Mouse (Mus musculus): ENCODE measurements around the gene Mvp. TPM values are rescaled to one million over a fixed set of nuclear protein-coding genes. Genes with fewer than 3 reads are reported as not detected.
A peak's percentile ranks its signal among the peaks of the same experiment; 100 is the strongest.

Mvp gene
- polyA plus RNA-seq, 3 experiments from 2014 or later, result 15.2 to 19.7 (median 16.2) TPM

GRCm38 (mm10) chr7:127019306-127019960 lies 5.0 kb upstream of the Mvp start:
- ATAC-seq, result no peak

GRCm38 (mm10) chr7:127018416-127019305 lies 4.2 kb upstream of the Mvp start:
- ATAC-seq, result no peak

- ATAC-seq, result no peak
Observed at GRCm38 (mm10) chr7:127017950-127018345, 3.5 kb upstream of the Mvp start.

DNA sequence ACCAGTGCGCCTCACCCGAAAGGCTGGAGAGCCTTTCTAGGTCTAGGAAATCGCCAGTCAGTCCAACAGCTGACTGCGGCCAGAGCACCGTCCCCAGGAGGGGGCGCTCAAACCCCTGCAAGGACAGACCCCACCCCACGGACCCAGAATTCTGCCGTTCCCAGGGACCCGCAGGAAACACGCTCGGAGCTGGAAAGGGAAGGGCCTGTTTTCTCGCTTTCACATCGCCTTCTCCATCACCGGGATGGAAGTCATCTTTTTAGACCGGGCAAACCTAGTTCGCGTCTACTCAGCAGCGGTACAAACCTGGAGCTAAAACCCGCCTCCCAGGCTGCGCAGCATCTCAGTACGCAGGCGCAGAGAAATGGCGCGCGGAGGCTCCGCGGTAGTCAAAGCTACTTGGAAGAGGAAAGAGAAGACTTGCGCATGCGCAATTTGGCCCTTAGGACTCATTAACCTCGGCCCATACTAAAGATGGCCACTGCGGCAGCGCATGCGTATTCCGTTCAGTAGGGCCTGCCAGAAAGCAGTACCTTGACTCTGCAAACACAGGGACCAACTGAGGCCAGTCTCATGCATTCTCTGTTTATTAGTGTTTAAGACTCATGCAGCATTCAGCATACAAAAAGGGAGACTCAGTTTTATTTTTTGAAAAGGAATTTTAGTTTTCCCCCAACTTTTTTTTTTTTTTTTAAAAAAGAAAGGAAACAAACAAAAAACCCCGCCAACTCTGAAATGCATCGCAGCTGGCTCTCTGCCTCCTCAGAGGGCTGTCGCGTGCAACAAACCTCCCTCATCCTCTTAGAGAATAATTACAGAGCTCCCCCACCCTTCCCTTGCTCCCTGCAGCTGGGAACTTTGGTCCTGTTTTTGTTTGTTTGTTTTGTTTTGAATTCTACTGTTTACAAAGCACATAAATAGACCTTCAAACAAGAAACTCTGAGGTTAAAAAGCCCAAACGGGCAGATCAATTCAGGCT lies 2.8 kb upstream of the Mvp start, which contains the start of gene Pagr1a:
Gene Pagr1a (minus strand): TSS at position 382 of the 979 bp plus-strand sequence.
- ATAC-seq, result peak; percentile 71

DNA sequence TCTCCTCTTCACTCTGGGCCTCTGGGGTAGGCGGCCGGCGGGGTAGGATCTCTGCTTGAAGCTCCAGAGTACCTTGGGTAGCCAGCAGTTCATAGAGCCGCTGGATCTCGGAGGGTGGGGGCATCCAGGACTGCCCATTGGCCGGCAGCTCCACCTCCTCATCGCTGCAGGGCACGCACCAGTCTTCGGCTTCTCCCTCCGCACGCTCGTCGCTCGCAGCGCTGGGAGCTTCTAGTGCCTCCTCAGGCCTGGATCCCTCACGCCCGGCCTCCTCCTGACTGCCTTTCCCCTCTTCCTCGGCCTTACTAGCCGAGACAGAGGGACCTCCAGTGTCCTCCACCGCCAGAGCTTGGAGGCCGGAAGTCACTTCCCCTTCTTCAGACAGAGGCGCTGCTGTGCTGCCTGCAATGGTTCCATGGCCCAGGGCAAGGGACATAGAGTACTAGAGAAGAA lies 2.1 kb upstream of the Mvp start:
- peak; percentile 60 for ATAC-seq

DNA sequence TGATC lies 1.9 kb upstream of the Mvp start, which contains the start of gene Pagr1b:
Gene Pagr1b (minus strand): TSS at position 4 of the 5 bp plus-strand sequence.
- ATAC-seq, result no peak

- no peak for ATAC-seq
Observed at GRCm38 (mm10) chr7:127016081-127016480, 1.7 kb upstream of the Mvp start.

GRCm38 (mm10) chr7:127014993-127015392 lies 572 bp upstream of the Mvp start:
- ATAC-seq, result no peak

DNA sequence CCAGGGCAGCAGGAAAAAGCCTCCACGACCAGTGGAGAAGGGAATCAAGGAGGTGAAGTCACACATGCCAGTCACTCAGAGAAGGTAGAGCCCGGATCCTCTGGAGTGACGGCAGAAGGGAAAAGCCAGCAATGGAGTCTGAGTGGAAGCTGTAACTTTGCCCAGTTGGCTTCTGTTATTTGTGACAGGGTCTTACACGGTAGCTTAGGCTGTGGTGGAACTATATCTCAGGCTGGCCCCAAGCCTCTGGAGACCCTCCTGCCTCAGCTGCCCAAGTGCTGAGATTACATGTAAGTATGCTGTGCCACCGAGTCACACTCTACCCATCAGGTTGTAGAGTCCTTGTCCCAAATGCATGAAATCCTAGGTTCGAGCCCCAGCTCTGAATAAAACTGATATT lies 1.0 kb downstream of the Mvp start:
- no peak for ATAC-seq

DNA sequence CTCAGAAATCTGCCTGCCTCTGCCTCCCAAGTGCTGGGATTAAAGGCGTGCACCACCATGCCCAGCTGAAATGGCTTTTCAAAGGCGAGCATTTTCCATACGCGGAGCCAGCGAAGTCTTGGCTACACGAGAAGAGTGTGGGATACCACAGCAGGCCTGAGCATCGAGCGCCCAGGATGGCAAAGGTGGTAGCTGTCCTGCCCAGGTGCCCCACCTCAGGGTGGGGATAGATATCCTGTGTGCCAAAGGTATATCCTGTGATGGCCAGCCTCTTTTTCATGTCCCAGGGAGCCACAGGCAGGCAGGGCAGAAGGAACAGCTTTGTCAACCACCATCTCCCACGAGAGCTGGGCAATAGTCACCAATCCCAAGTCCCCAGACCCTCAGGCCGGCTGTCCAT lies 1.6 kb downstream of the Mvp start:
- ATAC-seq, result no peak

DNA sequence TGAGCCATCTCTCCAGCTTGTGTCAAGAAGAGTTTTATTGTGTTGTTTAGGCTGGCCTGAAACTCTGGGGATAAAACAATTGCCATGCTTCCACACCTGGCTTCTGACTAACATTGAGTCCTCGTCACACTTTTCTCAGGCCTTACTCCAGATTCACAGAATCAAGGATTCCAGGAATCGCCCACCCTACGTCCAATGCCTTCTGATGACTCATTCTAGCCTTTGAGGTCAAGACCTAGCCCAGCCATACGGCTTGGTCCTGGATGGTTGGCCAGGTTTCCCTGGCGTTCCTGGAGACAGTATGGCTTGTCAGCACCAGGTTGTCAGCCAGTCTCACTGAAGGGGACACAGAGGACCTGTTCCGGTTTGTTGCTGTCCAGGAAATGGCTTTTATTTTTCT lies 2.0 kb downstream of the Mvp start:
- ATAC-seq, result no peak

DNA sequence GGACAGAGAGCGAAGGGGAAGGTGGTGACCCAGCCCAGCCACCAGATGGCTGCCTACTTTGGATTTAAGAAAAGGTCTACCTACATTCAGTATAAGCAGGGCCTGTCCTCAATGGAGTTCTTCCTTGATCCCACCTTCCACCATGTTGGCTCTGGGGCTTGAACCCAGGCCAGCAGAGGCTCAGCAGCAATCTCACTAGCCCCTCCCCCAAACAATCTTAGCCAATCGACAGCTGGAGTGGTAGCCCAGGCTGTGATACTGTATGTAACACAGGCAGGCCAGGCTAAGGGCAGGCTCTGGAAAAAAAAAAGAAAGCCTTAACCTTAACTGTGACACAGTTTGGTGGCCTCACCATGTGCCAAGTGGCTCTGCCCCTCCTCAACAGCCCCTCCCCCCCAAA lies 2.7 kb downstream of the Mvp start:
- ATAC-seq, result no peak

DNA sequence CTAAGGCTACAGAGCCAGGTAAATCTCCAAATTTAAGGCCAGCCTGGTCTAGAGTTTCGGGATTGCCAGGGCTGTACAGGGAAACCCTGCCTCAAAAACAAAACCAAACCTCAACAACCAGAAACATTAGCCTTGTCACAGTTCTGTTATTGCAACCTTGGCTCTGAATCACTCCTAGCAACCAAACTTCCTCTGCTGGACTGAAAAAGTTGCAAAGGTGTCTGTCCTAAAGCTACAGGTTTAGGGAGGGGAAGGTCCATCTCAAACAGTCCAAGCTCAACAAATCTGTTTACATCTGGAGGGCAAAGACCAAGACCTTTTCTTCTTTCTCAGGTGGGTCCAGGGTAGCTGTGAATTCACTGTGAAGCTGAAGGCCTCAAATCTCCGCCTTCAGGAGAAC lies 3.4 kb downstream of the Mvp start:
- no peak for ATAC-seq

GRCm38 (mm10) chr7:127009307-127010085 lies 4.9 kb downstream of the Mvp start:
- no peak for ATAC-seq

DNA sequence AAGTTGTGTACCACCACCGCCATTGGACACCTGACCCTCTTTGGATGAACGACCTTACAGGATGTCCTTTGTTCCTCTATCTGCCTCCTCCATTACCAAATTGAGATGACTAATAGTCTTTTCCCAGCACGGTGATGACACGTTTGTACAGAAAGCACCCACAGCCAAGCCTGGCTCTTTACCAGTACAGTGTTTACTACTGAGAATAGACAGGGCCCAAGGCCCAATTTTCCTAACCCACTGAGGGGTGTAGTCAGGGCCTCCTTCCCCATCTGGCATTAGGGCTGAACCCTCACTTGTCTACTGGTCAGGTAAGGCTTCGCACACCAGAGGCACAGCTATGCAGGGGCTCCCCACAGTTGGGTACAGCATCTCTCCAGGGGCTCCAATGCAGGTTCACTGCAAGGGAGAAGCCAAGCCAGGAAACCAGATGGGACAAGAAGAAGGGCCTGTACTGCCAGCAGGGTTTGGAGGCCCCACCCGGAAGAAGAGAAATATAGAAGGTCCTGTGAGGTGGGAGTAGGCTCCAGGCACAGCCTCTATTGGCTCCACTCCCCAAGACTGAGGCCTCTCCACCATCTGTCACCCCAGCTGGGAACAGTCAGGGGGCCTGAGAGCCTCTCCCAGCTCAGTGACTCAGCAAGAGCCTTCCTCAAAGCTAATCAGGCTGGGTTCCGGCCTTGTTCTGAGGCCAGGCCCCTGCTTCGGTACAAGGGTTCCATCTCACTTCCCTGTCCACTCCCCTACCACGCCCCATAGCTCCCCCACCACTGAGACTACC lies 6.0 kb downstream of the Mvp start:
- ATAC-seq, result no peak

DNA sequence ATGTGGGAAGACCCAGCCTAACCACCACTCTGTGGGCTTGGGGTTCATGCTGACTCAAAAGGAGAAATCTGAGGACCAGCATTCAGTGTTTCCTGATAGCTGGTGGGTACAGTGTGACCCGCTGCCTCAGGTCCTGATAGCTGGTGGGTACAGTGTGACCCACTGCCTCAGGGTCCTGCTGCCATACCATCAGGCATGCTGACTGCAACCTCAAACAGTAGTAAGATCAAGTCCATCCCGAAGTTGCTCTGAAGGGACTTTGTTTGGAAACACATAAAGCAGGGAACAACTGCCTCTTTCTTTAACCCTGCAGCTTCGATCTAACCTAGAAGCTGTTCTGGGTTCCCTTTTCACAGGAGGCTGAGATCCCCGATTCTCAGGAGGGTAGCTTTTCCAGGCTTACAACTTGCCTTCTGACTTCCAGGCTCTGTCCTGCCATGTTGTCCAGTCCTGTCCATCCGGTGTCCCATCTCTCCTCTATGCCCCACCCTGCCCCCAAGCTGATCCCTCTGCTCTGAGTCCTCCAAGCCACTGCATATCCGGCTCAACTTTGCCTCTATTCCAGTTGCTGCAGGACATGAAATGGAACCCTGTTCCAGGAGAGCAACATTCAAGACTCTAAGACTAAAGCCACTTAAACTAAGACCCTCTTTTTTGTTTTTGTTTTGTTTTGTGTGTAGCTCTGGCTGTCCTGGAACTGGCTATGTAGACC lies 7.0 kb downstream of the Mvp start:
- no peak for ATAC-seq

GRCm38 (mm10) chr7:127004122-127004875 lies 10.1 kb downstream of the Mvp start:
- no peak for ATAC-seq

- ATAC-seq, result no peak
Observed at GRCm38 (mm10) chr7:127003620-127004019, 10.8 kb downstream of the Mvp start.

- ATAC-seq, result peak; percentile 82
Observed at GRCm38 (mm10) chr7:126999568-126999967, 14.9 kb downstream of the Mvp start.

DNA sequence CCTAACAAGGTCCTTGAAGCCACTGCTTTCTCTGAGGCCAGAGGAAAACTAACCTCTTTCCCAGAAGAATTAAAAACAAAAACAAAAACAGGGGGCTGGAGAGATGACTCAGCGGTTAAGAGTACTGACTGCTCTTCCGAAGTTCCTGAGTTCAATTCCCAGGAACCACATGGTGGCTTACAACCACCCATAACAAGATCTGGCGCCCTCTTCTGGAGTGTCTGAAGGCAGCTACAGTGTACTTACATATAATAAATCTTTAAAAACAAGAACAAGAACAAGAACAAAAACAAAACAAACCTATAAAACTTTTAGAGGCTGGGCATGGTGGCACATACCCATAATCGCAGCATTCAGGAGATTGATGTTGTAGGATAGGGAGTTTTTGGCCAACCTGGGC lies 18.0 kb downstream of the Mvp start:
- ATAC-seq, result no peak

All from inflammation-experienced regulatory T-cells, adult 6 months (primary cell).